Mouse (Mus musculus): ENCODE data around the gene Apobec1. TPM values are rescaled to one million over a fixed set of nuclear protein-coding genes. Genes with fewer than 3 reads are reported as not detected.

Gene Apobec1
- total and polyA plus RNA-seq, 3 experiments = 0.51 to 26.8 (median 7.2) TPM

DNA sequence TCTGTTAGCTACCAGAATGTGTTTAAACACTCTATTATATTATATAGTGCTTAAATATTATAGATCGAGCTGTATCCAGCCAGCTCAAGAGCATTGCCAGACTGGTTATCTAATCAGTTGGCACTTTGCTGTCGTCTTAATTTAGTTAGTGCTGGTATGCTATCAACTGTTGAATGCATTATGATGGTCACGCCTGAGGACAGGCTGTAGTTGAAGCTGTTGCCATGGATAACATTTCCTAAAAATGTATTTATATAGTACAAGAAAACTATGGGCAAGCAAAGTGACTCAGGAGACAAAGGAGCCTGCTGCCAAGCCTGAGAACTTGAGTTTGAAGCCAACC lies 30.7 kb downstream of the Apobec1 start:
- Histone ChIP-seq H3K4me1 (ENCODE audit: insufficient read depth, low read depth, low read length) (peaks cover 5% of the 10 kb centered on the region), H3K9me3 (replicated peaks) (no peaks in the 10 kb centered on the region), H3K4me3 (ENCODE audit: low read depth, low read length) (no peak overlapping the region), H3K27me3 (ENCODE audit: insufficient read depth, low read length) (peaks cover 11% of the 10 kb centered on the region), H3K36me3 (replicated peaks) (no peaks in the 10 kb centered on the region)
- ATAC-seq (ENCODE audit: extremely low read depth, insufficient number of reproducible peaks, low FRiP score, poor library complexity, severe bottlenecking) = no peak
- TF ChIP-seq POLR2AphosphoS5 (IDR thresholded peaks at IDR 0.05; ENCODE audit: insufficient replicate concordance, low read depth, low read length) = no peak
- no peak for TF ChIP-seq GATA2 (IDR thresholded peaks at IDR 0.05; ENCODE audit: borderline replicate concordance, low read depth, low read length)
- no peak for TF ChIP-seq TAL1 (conservative IDR thresholded peaks at IDR 0.05; ENCODE audit: low read depth, low read length)
- TF ChIP-seq CTCF (IDR thresholded peaks at IDR 0.05; ENCODE audit: low read depth, low read length) = no peak
- no peak for TF ChIP-seq GATA1 (IDR thresholded peaks at IDR 0.05; ENCODE audit: borderline replicate concordance, low read length)
- no peak for DNase-seq (ENCODE audit: low spot score)

DNA sequence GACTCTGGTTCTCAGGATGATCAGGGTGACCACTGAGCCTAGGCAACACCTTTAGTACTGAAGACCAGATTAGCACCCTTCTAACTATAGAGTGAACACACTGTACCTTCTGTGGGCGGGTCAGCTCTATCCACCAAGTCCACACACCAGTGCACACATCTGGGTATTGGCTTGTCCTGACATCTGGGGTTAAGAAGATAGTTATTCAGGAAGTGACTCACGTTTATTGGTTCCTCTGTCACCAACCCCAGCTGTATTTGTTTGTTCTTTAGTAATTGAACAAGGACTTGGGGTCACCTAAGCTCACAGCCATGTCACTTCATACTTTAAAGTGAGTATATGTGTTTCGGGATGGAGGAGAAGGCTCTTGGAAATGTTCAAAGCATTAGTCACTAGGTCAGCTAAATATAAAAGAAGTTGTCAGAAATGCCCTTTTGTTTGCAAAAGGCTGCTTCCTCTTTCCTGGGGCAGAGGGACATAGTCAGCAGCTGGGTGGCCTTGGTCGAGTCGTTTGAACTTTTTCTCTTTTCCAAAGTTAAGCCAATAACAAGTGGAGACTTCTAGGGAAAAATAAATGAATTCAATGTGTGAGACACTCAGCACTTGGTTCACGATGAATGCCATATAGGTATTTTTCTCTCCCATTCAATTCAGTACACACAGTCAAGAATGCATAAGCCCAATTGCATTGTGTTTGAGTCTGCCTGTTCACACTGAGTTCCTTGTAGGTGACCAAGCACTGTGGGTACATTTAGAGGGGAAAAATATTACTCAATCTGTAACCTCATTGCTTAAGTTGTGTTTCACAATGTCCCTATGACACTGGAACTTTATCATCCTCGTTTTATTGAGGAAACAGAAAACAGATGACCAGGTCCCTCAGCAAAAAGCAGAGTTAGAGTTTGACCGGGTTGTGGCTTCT lies 31.3 kb downstream of the Apobec1 start:
- no peak for DNase-seq (ENCODE audit: low spot score)
- Histone ChIP-seq H3K9me3 (replicated peaks) (no peaks in the 10 kb centered on the region), H3K4me3 (ENCODE audit: low read depth, low read length) (no peak overlapping the region), H3K36me3 (replicated peaks) (no peaks in the 10 kb centered on the region), H3K4me1 (ENCODE audit: insufficient read depth, low read depth, low read length) (peaks cover 3% of the 10 kb centered on the region), H3K27me3 (ENCODE audit: insufficient read depth, low read length) (peaks cover 6% of the 10 kb centered on the region)
- TF ChIP-seq GATA1 (IDR thresholded peaks at IDR 0.05; ENCODE audit: borderline replicate concordance, low read length) (no peak), TAL1 (conservative IDR thresholded peaks at IDR 0.05; ENCODE audit: low read depth, low read length) (no peak; the same call in 1 of the 2 replicates), GATA2 (IDR thresholded peaks at IDR 0.05; ENCODE audit: borderline replicate concordance, low read depth, low read length) (no peak), POLR2AphosphoS5 (IDR thresholded peaks at IDR 0.05; ENCODE audit: insufficient replicate concordance, low read depth, low read length) (no peak)
- peak; percentile 95 for ATAC-seq (ENCODE audit: extremely low read depth, insufficient number of reproducible peaks, low FRiP score, poor library complexity, severe bottlenecking)

DNA sequence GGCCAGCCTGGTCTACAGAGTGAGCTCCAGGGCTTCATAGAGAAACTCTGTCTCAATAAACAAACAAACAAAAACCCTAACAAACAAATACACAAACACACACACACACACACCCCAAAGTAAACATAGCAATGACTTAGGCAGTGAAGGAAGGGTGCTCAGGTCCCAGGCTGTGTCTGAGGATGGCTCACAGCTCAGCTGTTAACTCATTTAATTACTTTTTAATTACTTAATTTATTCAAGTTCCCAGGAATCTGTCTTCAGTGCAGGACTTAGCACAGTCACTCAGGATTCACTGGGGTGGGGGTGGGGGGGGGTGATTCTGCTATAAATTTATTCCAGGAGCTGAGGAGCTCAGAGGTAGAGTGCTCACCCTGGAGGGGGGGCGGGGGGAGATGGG lies 32.5 kb downstream of the Apobec1 start:
- no peaks in the 10 kb centered on the region for H3K36me3 ChIP-seq (replicated peaks)
- TF ChIP-seq TAL1 (conservative IDR thresholded peaks at IDR 0.05; ENCODE audit: low read depth, low read length) (no peak), CTCF (IDR thresholded peaks at IDR 0.05; ENCODE audit: low read depth, low read length) (no peak), POLR2AphosphoS5 (IDR thresholded peaks at IDR 0.05; ENCODE audit: insufficient replicate concordance, low read depth, low read length) (no peak), GATA2 (IDR thresholded peaks at IDR 0.05; ENCODE audit: borderline replicate concordance, low read depth, low read length) (no peak), GATA1 (IDR thresholded peaks at IDR 0.05; ENCODE audit: borderline replicate concordance, low read length) (no peak)
- ATAC-seq (ENCODE audit: extremely low read depth, insufficient number of reproducible peaks, low FRiP score, poor library complexity, severe bottlenecking) (no peak), DNase-seq (ENCODE audit: low spot score) (no peak)
- peaks cover 9% of the 10 kb centered on the region for H3K27me3 ChIP-seq (ENCODE audit: insufficient read depth, low read length)
- H3K9me3 ChIP-seq (replicated peaks) = no peaks in the 10 kb centered on the region
- H3K4me3 ChIP-seq (ENCODE audit: low read depth, low read length) = no peak overlapping the region
- peaks cover 3% of the 10 kb centered on the region for H3K4me1 ChIP-seq (ENCODE audit: insufficient read depth, low read depth, low read length)

DNA sequence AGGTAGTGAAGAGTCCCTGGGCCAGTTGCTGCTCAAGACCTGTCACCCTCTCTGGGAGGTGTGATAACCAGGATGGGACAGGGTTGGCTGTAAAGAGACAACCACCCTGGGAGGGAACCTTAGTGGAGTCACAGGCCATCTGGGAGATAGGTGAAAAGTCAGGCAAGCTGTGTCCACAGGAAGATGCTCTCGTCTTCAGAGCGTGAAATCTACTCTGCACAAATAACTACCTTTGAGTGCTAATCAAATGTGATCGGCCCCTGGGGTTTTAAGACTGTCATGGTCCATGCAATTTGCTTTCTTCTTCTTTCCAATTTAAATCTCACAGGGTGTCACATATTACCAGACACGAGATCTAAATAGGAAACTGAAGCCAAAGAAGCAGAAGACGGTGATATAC lies 33.1 kb downstream of the Apobec1 start:
- no peaks in the 10 kb centered on the region for H3K9me3 ChIP-seq (replicated peaks)
- DNase-seq (ENCODE audit: low spot score) = no peak
- no peaks in the 10 kb centered on the region for H3K36me3 ChIP-seq (replicated peaks)
- H3K4me1 ChIP-seq (ENCODE audit: insufficient read depth, low read depth, low read length) = peaks cover 3% of the 10 kb centered on the region
- H3K27me3 ChIP-seq (ENCODE audit: insufficient read depth, low read length) = peaks cover 9% of the 10 kb centered on the region
- no peak for ATAC-seq (ENCODE audit: extremely low read depth, insufficient number of reproducible peaks, low FRiP score, poor library complexity, severe bottlenecking)
- TF ChIP-seq GATA2 (IDR thresholded peaks at IDR 0.05; ENCODE audit: borderline replicate concordance, low read depth, low read length) (no peak), TAL1 (conservative IDR thresholded peaks at IDR 0.05; ENCODE audit: low read depth, low read length) (no peak), CTCF (IDR thresholded peaks at IDR 0.05; ENCODE audit: low read depth, low read length) (no peak), POLR2AphosphoS5 (IDR thresholded peaks at IDR 0.05; ENCODE audit: insufficient replicate concordance, low read depth, low read length) (no peak), GATA1 (IDR thresholded peaks at IDR 0.05; ENCODE audit: borderline replicate concordance, low read length) (no peak)
- no peak overlapping the region for H3K4me3 ChIP-seq (ENCODE audit: low read depth, low read length)

DNA sequence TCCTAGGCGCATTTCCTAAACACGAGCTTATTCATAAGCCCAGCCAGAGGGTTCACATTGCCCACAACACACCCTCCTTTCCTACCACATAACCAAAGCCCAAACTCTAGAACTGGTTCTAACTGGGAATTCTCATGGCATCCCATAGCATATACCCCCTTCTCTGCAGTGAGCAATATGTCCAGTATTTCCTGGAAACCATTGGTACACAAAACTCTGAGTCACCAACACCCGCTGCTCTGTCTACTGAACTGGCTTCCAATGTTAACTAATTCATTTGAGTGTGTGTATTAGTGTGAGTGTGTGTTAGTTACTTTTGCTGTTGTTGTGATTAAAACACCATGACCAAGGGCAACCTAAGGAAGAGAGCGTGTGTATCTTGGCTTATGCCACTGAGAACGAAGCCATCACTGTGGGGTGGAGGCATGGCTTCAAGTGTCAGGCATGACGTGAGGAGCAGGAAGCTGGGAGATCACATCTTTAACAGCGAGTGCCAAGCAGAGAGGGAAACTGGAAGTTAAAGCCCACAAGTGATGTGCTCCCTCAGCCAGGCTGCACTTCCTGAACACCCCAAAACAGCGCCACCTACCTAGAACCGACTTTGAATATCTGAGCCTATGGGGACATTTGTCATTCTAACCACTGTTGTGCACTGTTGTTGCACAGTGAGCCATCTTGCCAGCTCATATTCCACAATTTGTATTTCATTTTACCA lies 37.0 kb downstream of the Apobec1 start:
- Histone ChIP-seq H3K36me3 (replicated peaks) (no peaks in the 10 kb centered on the region), H3K4me3 (ENCODE audit: low read depth, low read length) (no peak overlapping the region), H3K9me3 (replicated peaks) (no peaks in the 10 kb centered on the region), H3K4me1 (ENCODE audit: insufficient read depth, low read depth, low read length) (peaks cover 11% of the 10 kb centered on the region), H3K27me3 (ENCODE audit: insufficient read depth, low read length) (peaks cover 18% of the 10 kb centered on the region)
- DNase-seq (ENCODE audit: low spot score) (no peak), ATAC-seq (ENCODE audit: extremely low read depth, insufficient number of reproducible peaks, low FRiP score, poor library complexity, severe bottlenecking) (no peak)
- TF ChIP-seq POLR2AphosphoS5 (IDR thresholded peaks at IDR 0.05; ENCODE audit: insufficient replicate concordance, low read depth, low read length) (no peak), GATA2 (IDR thresholded peaks at IDR 0.05; ENCODE audit: borderline replicate concordance, low read depth, low read length) (no peak), CTCF (IDR thresholded peaks at IDR 0.05; ENCODE audit: low read depth, low read length) (no peak), TAL1 (conservative IDR thresholded peaks at IDR 0.05; ENCODE audit: low read depth, low read length) (no peak), GATA1 (IDR thresholded peaks at IDR 0.05; ENCODE audit: borderline replicate concordance, low read length) (no peak)

DNA sequence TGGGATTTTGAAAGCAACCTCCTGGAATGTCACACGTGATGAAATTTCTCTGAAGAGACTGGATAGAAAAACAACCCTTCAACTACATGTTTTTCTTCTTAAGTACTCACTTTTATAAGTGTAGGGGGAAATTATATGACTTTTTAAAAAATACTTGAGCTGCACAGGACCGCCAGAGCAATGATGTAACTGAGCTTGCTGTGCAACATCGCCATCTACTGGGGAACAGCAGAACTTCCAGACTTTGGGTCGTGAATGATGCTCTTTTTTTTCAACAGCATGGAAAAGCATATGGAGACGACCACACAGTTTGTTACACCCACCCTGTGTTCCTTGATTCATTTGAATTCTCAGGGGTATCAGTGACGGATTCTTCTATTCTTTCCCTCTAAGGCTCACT lies 39.8 kb downstream of the Apobec1 start:
- H3K36me3 ChIP-seq (replicated peaks) = no peaks in the 10 kb centered on the region
- H3K4me1 ChIP-seq (ENCODE audit: insufficient read depth, low read depth, low read length) = peaks cover 13% of the 10 kb centered on the region
- peaks cover 12% of the 10 kb centered on the region for H3K27me3 ChIP-seq (ENCODE audit: insufficient read depth, low read length)
- ATAC-seq (ENCODE audit: extremely low read depth, insufficient number of reproducible peaks, low FRiP score, poor library complexity, severe bottlenecking) = 0 out of 2 replicates have a peak, but pooled peaks have one; percentile 40
- no peaks in the 10 kb centered on the region for H3K9me3 ChIP-seq (replicated peaks)
- H3K4me3 ChIP-seq (ENCODE audit: low read depth, low read length) = no peak overlapping the region
- TF ChIP-seq CTCF (IDR thresholded peaks at IDR 0.05; ENCODE audit: low read depth, low read length) = peak; percentile 92
- no peak for TF ChIP-seq TAL1 (conservative IDR thresholded peaks at IDR 0.05; ENCODE audit: low read depth, low read length)
- peak; percentile 35 for DNase-seq (ENCODE audit: low spot score)
